Mouse (Mus musculus) embryo, embryonic 11 days (tissue): ENCODE data around the gene Apc2.
"Not testable (repeated sequence)": the region's sequence is repeated elsewhere in the genome, so short reads cannot be mapped to it uniquely, and the experiment has no call there.

Experiments
- DNase-seq: peaks from one replicate; pipeline ENCODE4 v3.0.0-alpha.2; 2015

Apc2 gene

DNA sequence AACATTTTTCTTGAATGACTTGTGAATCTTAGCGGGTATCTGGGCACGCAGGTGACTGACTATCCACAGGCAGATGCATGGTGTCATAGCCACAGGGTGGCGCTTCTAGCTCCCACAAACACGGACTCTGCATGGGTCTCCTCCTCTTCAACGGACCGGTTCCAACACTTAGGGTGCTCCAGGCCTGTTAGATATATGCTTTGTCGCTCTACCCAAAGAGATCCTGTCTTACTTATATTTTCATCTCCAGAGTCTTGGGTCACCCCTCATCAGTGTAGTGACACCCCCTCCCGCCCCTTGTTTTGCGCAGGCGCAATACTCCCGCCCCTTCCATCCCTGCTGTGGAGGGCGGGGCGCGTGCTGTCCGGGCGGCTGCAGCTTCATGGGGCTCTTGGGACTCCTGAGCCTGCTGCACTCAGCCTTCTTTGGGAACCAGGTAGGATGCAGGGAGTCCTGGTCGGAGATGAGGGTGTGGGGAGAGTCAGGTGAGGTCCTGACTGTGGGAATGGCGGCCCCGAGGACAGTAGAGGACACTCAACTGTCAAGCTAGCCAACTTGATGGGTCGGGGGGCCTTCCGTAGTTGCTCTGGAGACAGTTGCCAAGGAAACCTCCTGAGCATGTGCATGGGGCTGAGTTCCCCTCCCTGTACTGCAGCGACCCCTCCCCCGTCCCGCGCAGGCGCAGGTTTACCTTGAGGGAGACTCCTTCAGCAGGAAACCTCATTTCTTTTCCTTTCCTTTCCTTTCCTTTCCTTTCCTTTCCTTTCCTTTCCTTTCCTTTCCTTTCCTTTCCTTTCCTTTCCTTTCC lies at the start of gene Apc2:
Gene Apc2, plus strand, starts transcription at position 360 of the 808 bp plus-strand sequence.
- peak; percentile 87 for DNase-seq

DNA sequence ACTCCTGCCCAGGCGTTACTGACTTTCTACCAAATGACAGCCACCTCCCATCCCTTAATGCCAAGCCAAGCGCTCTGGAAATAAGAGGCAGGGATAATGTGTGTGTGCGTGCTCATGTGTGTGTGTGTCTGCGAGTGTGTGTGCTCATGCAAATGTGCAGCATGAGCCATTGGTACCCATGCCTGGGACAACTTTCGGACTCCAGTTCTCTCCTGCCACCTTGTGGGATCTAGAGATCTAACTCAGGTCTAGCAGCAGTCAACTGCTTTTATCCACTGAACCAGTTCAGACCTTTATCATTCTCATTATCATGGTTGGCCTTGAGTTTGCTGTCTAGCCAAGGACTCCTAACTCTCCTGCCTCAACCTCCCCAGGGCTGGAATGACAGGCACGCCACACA lies 47.9 kb upstream of the Apc2 start:
- peak; percentile 57 for DNase-seq

DNA sequence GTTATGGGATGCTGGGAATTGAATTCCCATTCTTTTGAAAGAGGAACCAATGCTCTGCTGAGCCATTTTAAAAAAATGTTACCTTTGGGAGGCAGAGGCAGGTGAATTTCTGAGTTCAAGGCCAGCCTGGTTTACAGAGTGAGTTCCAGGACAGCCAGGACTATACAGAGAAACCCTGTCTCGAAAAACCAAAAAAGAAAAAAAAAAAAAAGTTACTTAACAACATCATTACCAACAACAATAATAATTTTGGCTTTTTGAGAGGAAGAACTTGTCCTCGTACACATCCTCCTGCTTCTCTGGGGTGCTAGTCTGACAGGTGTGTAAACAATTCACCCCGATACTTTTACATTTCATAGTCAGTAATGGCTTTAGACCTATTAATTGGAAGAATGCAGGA lies 47.3 kb upstream of the Apc2 start:
- not testable (repeated sequence) for DNase-seq

DNA sequence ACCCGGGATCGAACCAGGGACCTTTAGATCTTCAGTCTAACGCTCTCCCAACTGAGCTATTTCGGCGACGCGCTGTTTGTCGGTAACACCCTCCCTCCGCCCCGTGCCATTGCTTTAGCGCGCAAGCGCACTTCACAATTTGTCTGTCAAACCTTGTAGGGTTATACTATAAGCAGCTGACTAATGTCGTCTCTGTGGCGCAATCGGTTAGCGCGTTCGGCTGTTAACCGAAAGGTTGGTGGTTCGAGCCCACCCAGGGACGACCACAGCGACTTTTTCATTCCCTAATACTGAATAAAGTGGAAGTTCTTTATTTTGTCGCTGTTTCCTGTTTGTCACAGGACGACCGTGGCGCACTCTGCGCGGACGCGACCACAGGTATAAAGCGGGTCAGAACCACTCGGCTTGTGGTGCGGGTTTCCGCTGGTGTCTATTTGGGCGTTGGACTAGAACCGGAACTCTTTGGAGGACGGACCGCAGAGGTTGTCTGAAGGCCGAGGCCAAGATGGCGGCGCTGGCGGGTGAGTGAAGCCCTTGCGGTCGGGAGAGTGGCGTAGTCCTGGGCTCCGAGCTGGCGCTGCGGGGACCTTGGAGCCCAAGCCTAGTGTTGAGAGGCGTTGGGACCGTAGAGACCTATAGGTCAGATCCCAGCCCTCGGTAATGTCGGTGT lies 46.7 kb upstream of the Apc2 start, which contains the start of gene Ndufs7:
Gene Ndufs7, plus strand, starts transcription at position 151 of the 670 bp plus-strand sequence.
- peak; percentile 93 for DNase-seq

DNA sequence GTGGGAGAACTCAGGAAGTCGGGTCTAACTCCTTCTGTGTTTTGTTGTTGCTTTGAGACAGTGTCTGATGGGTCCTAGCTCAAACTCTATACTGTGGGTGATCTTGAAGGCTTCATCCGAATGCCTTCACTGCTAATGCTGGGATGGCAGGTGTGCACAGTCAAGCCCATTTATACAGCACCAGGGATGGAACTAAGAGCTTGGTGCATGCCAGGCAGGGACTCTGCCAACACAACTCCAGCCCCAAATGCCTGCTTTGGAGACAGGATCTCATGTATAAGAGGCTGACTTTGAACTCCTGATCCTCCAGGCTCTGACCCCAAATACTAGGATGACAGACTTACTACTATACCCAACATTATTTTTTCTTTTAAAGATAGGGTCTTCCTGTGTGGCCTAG lies 45.7 kb upstream of the Apc2 start:
- no peak for DNase-seq

DNA sequence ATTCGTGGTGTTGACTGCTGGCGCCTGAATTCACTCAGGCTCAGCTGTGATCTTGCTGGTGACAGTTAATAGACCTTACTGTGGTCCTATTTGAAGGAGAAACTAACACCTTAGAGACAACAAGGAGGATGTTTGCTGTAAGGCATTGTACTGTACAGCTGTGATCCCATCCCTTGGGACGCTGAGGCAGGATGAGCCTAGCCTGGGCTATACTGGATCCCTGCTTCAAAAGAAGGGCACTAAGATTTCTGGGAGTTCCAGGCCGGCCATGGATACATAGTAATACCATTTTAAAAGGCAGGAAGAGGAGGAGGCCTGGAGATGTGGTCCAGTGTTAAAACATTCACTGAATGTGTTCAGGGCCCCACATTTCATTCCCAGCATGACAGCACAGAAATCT lies 45.2 kb upstream of the Apc2 start:
- DNase-seq: no peak

DNA sequence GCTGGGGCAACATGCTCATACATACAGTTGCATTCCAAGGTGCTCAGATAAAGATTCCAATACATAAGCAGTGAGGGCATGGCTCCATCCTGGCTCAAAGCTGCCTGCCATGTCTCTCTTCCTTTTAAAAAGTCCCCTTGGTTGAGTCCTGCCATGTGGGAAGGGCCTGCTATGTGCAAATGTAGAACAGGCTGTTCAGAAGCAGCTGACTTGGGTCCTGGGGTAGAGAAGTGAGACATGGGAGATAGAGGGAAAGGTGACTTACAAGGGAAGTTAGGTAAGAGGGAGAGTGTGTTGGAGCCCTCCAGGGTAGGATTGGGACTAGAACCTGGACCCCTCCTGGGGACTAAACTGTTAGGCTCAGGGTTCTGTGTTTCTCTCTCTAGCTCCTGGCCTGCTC lies 43.8 kb upstream of the Apc2 start:
- no peak for DNase-seq

DNA sequence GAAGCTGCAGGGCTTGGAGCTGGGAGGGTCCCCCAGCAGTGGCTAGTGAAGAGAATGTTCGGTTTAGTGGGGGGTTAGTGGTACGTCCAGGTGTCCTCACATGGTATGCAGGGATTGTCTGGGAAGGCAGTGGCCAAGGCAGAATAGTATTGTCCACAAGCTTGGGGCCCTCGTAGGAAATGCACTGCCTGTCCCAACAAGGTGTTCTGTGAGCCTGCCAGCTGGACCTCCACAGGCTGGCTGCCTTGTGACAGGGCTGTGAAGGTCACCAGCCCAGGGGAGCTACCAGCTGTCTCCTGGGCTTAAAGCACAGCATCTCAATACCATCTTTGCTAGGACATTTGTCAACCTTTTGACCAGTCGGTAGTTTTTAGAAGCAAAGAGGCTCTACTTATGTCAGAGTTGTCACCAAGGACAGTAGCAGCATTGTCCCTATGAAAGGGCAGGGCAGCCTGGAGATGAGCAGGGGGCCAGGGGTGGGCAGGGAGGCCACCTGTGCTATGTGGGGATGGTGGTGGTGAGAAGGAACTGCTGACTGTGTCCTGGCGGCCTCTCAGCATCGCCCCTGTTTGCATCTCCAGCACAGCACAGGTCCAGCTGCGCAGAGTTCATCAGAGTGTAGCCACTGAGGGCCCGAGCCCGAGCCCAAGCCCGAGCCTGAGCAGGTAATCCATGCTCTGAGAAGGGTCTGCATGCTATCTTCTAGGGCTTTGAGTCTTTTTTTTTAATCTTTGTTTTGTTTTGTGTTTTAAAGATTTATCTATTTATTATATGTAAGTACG lies 43.1 kb upstream of the Apc2 start:
- no peak for DNase-seq

DNA sequence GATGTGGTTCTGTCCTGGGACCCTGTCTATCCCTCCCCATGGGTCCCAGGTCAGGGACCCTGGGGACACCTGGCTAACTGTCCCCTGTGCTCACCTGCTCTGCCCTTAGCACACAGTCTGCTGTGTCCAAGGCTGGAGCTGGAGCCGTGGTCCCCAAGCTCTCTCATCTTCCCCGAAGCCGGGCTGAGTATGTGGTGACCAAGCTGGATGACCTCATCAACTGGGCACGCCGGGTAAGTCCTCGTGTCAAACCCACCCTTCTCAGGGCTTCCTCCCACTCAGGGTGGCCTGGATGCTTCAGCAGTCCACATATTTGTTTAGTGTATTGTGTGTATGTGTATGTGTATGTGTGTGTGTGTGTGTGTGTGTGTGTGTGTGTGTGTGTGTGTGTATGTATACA lies 42.2 kb upstream of the Apc2 start:
- no peak for DNase-seq

DNA sequence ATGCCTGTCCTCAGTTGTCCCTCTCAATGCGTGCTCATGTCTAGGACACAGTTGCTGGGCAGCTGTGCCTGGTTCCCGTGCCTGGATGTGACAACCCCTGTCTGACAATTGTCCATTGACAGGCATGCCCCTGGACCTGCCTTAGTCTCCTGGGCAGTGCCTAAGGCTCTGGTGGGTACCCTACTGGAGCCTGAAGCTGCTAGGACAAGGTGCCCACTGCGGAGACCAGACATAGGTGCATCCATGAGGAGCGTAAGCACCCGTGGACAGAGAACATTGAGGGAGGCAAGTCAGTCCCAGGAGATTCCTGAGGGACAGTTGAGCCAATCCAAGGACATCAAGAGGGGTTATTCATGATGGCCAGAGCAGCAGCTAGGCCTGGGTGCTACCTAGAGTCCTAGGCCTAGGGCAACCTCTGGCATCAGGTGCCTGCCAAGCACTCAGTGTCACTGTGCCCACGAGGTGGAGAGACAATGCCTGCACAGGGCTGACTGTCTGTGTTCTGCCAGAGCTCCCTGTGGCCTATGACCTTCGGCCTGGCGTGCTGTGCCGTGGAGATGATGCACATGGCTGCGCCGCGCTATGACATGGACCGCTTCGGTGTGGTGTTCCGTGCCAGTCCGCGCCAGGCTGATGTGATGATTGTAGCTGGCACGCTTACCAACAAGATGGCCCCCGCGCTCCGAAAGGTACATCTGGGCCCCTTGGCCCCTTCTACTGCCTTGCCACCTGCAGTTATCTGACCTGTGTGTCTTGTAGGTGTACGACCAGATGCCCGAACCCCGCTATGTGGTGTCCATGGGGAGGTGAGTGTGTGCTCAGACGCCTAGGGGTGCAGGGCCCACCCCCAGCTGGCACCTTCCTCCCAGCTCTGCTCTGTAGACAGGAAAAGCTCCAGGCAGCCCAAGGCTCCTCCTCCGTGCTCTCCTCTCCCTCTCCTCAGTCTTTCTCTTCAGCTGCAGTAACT lies 41.2 kb upstream of the Apc2 start:
- DNase-seq: no peak

DNA sequence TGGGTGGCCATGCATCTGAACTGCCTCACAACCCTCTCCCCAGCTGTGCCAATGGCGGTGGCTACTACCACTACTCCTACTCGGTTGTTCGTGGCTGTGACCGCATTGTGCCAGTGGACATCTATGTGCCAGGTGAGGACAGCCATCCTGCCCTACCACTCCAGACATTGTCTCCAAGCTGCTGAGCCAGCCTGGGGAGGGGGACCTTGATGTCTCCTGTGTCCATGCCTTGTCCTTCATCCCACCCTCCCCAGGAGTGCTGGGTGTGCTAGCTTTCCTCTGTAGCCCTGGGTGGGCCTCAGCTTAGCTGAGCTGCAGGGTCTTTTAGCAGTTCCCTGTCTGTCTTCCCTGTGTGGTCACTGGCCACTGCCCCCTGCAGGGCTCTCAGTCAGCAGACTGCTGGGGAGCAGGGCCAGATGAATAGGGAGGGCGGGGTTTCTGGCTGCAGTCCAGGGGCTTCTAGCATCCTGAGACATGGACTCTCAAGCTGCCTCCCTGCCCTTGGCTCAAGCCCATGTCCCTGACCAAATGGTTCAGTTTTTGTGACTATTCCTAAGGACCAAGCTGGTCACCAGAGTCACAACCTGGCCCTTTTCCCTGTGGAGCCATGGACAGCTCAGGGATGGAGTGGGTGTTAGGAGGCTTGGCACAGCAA lies 39.8 kb upstream of the Apc2 start:
- DNase-seq: no peak

DNA sequence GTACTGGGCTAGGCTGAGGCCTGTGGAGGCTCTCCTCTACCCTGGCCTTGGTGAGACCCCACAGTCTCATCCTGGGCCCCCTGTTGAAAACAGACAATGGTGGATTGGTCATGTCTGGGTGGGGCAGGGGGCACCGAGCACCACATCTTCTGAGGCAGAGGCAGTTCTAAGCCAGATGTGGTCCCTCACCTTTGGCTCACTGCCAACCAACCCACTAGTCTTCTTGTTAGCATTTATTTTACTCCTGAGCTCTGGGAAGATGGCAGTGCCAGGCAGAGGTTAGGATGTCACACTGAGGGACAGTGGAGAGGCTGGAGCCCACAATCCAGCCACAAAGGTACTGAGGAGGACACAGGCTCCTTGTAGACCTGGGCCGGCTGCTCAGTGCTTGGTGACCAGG lies 37.8 kb upstream of the Apc2 start:
- DNase-seq: no peak

DNA sequence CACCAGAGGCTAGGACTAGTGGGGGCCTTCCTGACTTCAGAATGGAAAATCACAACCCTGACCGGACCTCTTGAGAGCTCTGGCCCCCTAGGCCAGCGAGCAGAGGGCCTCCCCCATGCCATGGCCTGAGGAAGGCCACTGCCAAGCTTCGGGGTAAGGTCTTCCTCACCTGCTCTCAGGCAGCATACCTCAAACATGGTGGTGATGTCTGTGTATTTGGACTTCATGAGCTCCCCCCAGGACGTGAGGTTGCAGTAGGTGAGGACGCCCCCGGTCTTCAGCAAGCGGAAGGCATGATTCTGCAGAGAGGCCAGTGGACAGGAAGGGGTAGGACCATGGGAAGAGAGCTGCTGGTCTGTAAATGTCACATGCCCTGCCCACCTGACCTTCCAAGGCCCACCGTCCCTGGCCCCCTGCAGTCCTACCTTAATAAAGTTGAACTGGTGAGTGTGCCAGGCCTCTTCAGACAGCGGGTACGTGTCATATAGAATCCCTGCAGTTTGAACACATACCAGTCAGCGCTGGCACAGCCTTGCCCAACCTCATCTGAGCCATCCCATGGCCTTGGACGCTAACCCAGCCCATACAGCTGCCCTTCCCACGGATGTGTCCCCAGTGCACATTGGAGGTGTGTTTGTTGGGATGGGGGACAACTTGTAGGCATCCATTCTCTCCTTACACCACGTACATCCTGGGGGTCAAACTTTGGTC lies 36.9 kb upstream of the Apc2 start:
- no peak for DNase-seq

DNA sequence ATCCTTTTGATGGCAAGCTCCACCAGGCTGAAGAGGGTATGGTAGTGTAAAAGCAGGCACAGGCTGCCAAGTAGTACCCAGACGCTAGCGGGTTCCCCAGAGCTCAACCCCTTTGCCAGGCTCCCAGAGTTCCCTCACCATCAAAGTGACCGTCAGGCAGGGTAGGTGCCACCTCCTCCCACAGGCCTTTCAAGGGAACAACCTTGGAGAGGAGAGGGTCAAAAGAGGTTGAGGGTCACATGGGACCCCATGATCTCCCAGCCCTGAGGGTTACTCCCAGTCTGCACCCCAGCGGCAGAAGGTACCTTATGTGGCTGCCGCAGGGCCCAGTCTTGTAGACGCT lies 36.3 kb upstream of the Apc2 start:
- no peak for DNase-seq

DNA sequence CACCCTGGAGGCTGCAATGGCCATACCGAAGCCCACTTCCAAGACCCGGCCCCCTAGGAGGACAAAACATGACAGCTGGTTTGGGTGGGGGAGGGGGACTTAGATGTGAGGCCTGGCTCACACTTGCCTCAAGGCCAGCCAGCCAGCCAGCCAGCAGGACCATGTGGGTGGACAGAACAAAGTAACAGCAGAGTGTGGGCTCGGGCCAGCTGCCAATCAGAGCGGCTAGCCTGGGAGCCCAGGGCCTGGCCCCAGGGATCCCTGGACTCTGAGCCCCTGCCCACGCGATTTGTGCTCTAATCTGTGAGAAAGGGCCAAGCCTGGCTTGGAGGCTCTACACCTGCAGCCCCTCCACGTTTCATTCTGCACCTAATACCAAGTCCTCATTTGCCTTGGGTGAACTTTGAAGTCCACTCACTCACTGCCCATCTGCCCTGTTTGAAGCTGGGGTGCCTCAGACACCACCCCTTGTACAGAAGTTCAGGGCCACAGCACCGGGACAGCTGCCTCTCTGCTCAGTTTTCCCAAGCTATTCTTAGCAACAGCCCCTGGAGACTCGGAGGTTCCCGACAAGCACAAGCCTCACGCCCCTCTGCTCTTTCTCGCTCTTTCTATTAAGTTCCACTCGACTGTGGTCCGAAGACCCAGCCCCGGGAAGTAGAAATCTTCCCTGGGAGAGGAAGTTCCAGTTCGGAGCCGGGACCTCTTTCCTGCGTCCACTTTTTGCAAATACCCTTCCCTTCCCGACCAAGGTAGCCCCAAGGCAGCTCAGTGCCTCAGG lies 35.7 kb upstream of the Apc2 start:
- DNase-seq: peak; percentile 74

DNA sequence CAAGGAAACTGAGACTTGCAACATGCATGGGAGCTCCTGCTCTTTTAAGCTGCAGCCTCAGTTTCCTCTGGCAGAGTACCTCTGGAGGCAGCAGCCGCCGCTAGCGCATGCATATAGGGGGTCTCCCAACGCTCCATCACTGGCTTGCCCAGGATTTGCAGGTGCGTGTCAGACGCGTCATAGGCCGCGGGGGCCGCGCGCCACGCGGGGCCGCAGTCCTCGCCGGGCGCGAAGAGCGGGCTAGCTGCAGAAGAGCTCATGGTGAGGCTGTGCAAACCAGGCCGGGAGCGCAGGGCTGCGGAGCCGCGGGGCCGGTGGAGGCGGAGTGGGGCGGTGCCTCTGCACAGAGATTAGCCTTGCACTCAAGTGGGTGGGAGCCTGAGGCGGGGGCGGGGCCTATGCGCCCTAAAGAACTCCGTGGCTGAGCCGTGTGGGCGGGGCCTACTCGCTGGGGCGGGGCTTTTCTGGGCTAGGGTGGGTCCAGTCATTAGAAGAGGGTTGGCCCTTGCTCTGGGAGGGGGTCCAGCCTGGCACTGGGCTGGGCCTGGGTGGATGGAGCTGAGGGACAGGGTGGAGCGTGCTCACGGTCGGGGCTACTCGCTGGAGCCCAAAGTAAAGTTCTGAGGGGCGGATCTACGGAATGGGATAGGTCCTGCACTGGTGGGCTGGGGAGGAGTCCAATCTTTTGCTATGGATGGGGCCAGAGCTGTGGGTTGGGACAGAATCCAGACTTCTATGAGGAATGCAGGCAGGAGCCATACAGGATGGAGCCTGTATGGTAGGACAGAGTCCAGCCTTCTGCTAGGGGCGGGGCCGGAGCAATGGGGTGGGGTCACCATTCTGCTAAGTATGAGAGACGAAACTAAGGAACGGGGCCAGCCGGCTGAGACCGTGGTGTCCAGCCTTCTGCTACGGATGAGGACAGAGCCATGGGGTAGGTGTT lies 34.9 kb upstream of the Apc2 start, which contains the start of the genes Gamt and Dazap1:
Gene Gamt, minus strand, starts transcription at position 371 of the 943 bp plus-strand sequence.
Gene Dazap1, plus strand, starts transcription at position 845 of the 943 bp plus-strand sequence.
- peak; percentile 97 for DNase-seq

DNA sequence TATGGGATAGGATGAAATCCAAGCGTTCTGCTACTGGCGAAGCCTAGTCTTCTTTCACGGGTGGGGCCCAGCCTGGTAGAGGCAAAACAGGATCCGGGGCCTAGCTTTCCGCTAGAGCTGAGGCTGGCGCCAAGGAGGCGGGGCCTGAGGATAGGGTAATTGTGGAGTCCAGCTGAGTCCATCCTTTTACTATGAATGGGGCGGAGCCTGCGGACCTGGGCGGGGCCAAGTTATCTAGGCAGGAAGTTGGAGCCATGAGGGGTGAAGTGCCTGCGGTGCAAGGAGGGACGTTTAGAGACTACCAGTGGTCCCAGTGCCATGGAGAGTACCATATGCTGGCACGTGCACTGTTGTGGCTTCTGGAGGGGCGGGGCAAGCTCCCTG lies 34.2 kb upstream of the Apc2 start:
- peak; percentile 97 for DNase-seq

DNA sequence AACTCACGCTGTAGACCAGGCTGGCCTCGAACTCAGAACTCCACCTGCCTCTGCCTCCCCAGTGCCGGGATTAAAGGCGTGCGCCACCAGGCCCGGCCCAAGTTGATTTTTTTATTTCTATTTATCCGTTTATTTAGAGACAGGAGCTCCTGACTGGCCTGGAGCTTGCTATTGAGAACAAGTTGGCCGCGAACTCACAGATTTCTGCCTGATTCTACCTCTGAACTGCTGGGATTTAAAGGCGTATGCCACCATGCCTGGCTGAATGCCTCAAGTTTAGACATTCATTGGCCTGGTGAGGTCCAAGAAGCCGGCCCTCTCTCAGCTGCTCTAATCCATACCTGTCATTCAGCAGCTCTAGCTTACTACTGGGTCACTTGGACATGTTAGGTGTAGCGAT lies 33.6 kb upstream of the Apc2 start:
- no peak for DNase-seq

DNA sequence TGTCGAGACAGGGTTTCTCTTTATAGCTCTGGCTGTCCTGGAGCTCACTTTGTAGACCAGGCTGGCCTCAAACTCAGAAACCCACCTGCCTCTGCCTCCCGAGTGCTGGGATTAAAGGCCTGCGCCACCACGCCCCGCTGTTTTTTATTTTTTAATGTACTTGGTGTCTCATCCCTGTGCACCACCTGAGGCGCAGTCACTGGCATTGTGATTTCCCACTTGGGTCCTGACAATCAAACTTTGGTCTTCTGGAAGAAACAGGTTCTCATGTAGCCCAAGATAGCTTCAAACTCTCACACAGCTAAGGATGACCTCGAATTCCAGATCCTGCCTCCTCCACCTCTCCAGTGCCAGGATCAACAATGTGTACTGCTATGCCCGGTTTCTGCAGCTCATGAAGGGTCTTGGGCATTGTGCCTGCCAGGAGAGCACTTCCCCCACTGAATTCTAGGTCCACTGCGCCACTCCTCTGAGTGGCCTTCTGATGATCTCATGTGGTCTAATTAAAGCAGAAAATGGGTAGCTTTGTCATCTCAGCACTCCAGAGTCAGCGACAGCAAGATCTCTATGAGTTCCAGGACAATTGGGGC lies 32.9 kb upstream of the Apc2 start:
- DNase-seq: no peak
